Mouse (Mus musculus) liver, postnatal 0 days (tissue): Measurements from ENCODE around the gene Sv2b. TPM values are rescaled to one million over a fixed set of nuclear protein-coding genes. Genes with fewer than 3 reads are reported as not detected.

Experiments used
- ATAC-seq: fragments of 200-750 bp; cut with Nextera tagmentation; 2 replicates; pipeline ENCODE4 v1.8.0; 2017; ENCODE audit warnings: mild to moderate bottlenecking, moderate library complexity
- DNase-seq: peaks from one replicate; pipeline ENCODE4 v3.0.0-alpha.2; 2016
- H3K27ac ChIP-seq: fragments of 300-500 bp; sonication (generic); 2 replicates; pipeline ENCODE4 v1.5.1; 2014; ENCODE audit warnings: antibody characterized with exemption, moderate library complexity, mild to moderate bottlenecking, low read depth
- H3K27me3 ChIP-seq: fragments of 300-500 bp; sonication (generic); 2 replicates; pipeline ENCODE4 v1.6.1; 2014; ENCODE audit warnings: low read length, control low read depth, mixed read lengths; ENCODE audit not compliant: insufficient read depth
- H3K36me3 ChIP-seq: fragments of 300-500 bp; sonication (generic); replicated peaks from 2 replicates; pipeline ENCODE4 v1.6.1; 2014; ENCODE audit warnings: mild to moderate bottlenecking, control low read depth, low read length, moderate library complexity, mixed read lengths; ENCODE audit not compliant: insufficient read depth
- H3K4me1 ChIP-seq: fragments of 300-500 bp; sonication (generic); 2 replicates; pipeline ENCODE4 v1.6.1; 2014; ENCODE audit warnings: antibody characterized with exemption, mild to moderate bottlenecking, control low read depth; ENCODE audit not compliant: insufficient read depth
- H3K4me2 ChIP-seq: fragments of 300-500 bp; sonication (generic); 2 replicates; pipeline ENCODE4 v1.6.1; 2014; ENCODE audit warnings: low read depth, mild to moderate bottlenecking, low read length, moderate library complexity, mixed read lengths
- H3K4me3 ChIP-seq: fragments of 300-500 bp; sonication (generic); 2 replicates; pipeline ENCODE4 v1.5.1; 2014; ENCODE audit warnings: low read depth, low read length
- H3K9ac ChIP-seq: fragments of 300-500 bp; sonication (generic); replicated peaks from 2 replicates; pipeline ENCODE4 v1.6.1; 2014; ENCODE audit warnings: mild to moderate bottlenecking, moderate library complexity
- H3K9me3 ChIP-seq: fragments of 300-500 bp; sonication (generic); 2 replicates; pipeline ENCODE4 v1.6.1; 2016; ENCODE audit warnings: mild to moderate bottlenecking, control low read depth, low read length, mixed read lengths
- CTCF ChIP-seq: sonication (generic); IDR thresholded peaks from 2 replicates; pipeline ENCODE4 v1.5.1; 2016; ENCODE audit warnings: antibody characterized with exemption, low read depth
- EP300 ChIP-seq: IDR thresholded peaks from 2 replicates; pipeline ENCODE4 v1.6.1; 2016; ENCODE audit warnings: antibody characterized with exemption, low read depth, mild to moderate bottlenecking
- WGBS: fragments of 180-500 bp; shearing (Covaris S2); extraction: QIAGEN DNeasy Blood & Tissue Kit; methylation state at CpG from one replicate; pipeline ENCODE4 v1.1.7; 2014; ENCODE audit not compliant: insufficient replicate concordance; 5-methylcytosine and 5-hydroxymethylcytosine counted together
- polyA plus RNA-seq: library from polyadenylated mRNA; unstranded; fragments of >200 nt; fragmentation: Nextera tagmentation; extraction: Ambion mirVana; gene quantifications from 2 replicates; pipeline ENCODE4 v1.2.1, GENCODE M21; 2015

The Sv2b gene
- polyA plus RNA-seq, 1 experiment from 2014 or later: not detected

DNA sequence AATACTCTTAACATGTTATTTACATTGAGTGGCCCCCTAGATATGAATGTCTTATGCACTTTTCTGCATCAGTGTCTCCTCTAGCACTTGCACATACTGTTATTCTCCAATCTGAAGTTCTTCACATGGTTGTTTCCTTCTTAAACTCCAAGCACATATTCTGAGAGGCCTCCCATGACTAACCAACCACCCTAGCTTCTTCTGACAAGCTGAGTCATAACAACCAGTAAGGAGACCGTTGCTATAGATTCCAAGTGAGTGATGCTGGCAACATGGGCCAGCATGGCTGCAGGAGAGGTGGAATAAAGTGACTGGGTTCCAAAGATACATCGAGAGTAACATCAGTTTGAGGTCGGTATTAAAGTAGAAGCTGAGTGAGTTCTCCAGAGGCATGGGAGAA is 134.0 kb downstream of the Sv2b start:
- H3K4me1 ChIP-seq: no peaks in the 10 kb centered on the region
- TF ChIP-seq EP300: no peak
- no peak for TF ChIP-seq CTCF
- no peaks in the 10 kb centered on the region for H3K9me3 ChIP-seq
- ATAC-seq (no peak), DNase-seq (no peak)
- H3K4me3 ChIP-seq: no peak overlapping the region
- H3K27me3 ChIP-seq: no peaks in the 10 kb centered on the region
- H3K9ac ChIP-seq: no peak overlapping the region
- no peak overlapping the region for H3K27ac ChIP-seq
- H3K36me3 ChIP-seq: no peaks in the 10 kb centered on the region
- H3K4me2 ChIP-seq: no peak overlapping the region
- WGBS: 69% methylated on average over 3 of the region's 3 CpGs

DNA sequence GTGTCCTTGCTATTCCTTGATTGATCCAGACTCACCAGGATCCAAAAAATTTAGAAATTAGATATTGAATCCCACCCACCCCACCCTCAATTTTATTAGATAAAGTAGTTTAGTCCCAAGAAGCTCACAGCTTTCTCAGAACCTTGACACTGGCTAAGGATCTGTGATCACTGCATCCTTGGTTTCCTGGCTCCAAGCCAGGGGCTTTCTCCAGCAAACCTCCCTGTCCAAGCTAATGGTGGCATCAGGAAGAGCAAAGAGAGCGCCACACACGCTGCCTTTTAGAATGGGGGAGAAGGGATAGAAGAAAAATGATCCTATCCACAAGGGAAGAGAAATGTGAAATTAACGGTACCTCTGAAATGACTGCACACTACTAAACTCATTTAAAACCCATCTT is 141.6 kb downstream of the Sv2b start:
- Histone ChIP-seq H3K9ac (no peak overlapping the region), H3K4me1 (no peaks in the 10 kb centered on the region), H3K36me3 (no peaks in the 10 kb centered on the region), H3K9me3 (no peaks in the 10 kb centered on the region), H3K4me2 (no peak overlapping the region), H3K27me3 (no peaks in the 10 kb centered on the region), H3K27ac (no peak overlapping the region), H3K4me3 (no peak overlapping the region)
- ATAC-seq: no peak
- TF ChIP-seq EP300: no peak
- TF ChIP-seq CTCF: no peak
- 82% methylated on average over 3 of the region's 3 CpGs for WGBS
- no peak for DNase-seq

- no peak overlapping the region for H3K4me3 ChIP-seq
- TF ChIP-seq EP300 (no peak), CTCF (no peak)
- DNase-seq (no peak), ATAC-seq (no peak)
- no peaks in the 10 kb centered on the region for H3K9me3 ChIP-seq
- H3K9ac ChIP-seq: no peak overlapping the region
- no peaks in the 10 kb centered on the region for H3K27me3 ChIP-seq
- no peaks in the 10 kb centered on the region for H3K36me3 ChIP-seq
- no peak overlapping the region for H3K4me2 ChIP-seq
- H3K27ac ChIP-seq: no peak overlapping the region
- 68% methylated on average over 1 of the region's 1 CpGs for WGBS
- peaks cover 2% of the 10 kb centered on the region; the same call in 1 of the 2 replicates for H3K4me1 ChIP-seq
These were observed 161.9 kb downstream of the Sv2b start for GRCm38 (mm10) chr7:75147174-75147573.

GRCm38 (mm10) chr7:75142800-75143199 is 166.3 kb downstream of the Sv2b start:
- TF ChIP-seq CTCF: no peak
- TF ChIP-seq EP300: no peak
- no peak overlapping the region for H3K4me3 ChIP-seq
- H3K9me3 ChIP-seq: no peaks in the 10 kb centered on the region
- WGBS: 11% methylated on average over 2 of the region's 2 CpGs
- no peak overlapping the region for H3K4me2 ChIP-seq
- DNase-seq (no peak), ATAC-seq (no peak)
- H3K9ac ChIP-seq: no peak overlapping the region
- no peaks in the 10 kb centered on the region for H3K36me3 ChIP-seq
- peaks cover 5% of the 10 kb centered on the region; the same call in 1 of the 2 replicates for H3K4me1 ChIP-seq
- no peak overlapping the region for H3K27ac ChIP-seq
- no peaks in the 10 kb centered on the region for H3K27me3 ChIP-seq

DNA sequence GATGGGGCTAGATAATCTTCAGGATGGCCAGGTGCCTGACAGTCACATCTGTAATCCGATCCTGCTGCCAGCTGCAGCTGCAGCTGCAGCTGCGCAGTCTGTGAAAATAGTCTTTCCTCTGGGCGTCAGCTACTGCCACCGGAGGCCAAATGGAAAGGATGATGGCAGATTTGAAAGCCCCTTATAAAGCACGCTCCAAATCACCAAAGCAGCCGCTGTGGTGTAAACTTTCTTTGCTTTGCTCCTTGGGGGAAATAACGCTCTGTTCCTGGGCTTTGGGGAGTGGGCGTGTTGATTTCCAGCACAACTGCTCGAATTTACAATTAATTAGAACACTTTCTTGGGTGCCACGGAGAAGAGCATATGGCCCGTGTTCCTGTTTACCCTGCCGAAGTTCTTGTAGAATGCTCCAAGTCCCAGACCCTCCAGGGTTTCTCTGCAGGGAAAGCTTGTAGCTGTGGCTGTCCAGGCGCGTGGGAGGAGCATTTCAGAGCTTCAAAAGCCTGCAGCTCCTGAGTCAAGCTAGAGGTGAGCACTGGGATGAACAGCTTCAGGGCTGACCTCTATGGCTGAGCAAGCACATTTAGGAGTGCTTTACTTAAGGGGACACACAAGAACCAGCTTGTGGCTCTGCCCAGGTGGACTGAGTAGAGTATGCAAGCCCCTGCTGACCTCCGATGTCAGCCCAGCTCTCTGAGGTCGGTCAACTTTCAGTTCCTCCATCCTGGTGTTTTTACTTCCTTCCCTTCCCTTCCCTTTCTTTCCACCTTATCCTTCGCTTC is 167.0 kb downstream of the Sv2b start:
- Histone ChIP-seq H3K4me2 (peak overlapping the region; percentile 42), H3K4me3 (no peak overlapping the region), H3K27ac (no peak overlapping the region), H3K36me3 (no peaks in the 10 kb centered on the region), H3K27me3 (no peaks in the 10 kb centered on the region), H3K9ac (no peak overlapping the region), H3K9me3 (no peaks in the 10 kb centered on the region), H3K4me1 (peaks cover 5% of the 10 kb centered on the region; the same call in 1 of the 2 replicates)
- no peak for DNase-seq
- WGBS: 4% methylated on average over 17 of the region's 17 CpGs
- TF ChIP-seq CTCF (no peak), EP300 (no peak)
- ATAC-seq: no peak

DNA sequence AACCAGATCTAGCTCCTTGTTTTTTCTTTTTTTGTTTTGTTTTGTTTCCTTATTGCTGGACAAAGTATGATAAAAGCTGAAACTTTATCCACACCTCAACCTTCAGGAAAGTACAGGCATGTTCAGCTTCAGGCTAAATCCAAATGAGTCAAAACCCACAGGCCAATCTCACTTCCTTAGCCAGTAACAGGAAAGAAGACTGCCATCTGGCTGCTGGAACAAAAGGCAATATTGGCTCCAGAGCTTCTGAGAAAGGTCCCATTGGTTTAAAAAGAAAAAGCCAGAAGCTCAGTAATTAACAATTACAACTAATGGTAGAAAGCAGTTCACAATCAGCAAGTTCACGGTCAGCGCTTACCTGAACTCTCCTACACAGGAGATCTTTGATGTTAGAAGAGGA is 169.8 kb downstream of the Sv2b start:
- Histone ChIP-seq H3K27ac (no peak overlapping the region), H3K4me2 (no peak overlapping the region), H3K4me1 (peaks cover 5% of the 10 kb centered on the region; the same call in 1 of the 2 replicates), H3K4me3 (no peak overlapping the region), H3K9ac (no peak overlapping the region), H3K36me3 (no peaks in the 10 kb centered on the region), H3K27me3 (no peaks in the 10 kb centered on the region), H3K9me3 (no peaks in the 10 kb centered on the region)
- ATAC-seq: no peak
- 91% methylated on average over 2 of the region's 2 CpGs for WGBS
- TF ChIP-seq CTCF (no peak), EP300 (no peak)
- no peak for DNase-seq
